Mouse (Mus musculus): ENCODE measurements at regions not wholly inside any gene's neighbourhood (a gene's known extent, or its start where the extent isn't known, plus 50 kb on each side); places are given as distances from the start of the nearest gene placed in this dataset.

DNA sequence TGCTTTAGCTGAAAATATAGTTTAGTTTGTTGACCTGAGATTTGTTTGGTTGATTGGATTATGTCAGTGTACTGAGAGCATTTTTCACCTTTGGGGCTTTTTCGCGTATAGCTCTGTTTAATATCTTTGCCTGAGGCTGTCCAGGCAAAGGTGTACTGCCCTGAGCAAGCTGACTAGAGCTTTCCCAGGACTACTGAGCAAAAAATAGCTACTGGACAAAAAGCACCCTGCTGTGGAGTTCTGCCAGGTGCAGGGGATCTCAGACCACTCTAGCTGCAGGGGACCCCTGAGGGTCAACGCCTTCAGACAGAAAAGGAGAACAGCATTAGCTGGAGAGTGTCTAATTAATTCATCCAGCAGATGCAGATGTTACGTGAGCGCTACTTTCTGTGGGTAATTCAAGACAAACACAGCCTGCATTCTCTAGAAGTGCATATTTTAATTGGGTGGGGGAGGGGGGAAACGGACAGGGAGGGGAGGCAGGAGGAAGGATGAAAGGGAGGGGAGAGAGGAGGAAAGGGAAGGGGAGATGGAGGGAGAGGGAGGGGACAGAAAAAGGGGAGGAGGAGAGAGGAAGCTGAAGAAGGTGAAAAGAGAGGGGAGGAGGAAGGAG lies 61.7 kb downstream of the Thnsl1 start:
- no peak for DNase-seq (ENCODE audit: low spot score in 2 of 2)

DNA sequence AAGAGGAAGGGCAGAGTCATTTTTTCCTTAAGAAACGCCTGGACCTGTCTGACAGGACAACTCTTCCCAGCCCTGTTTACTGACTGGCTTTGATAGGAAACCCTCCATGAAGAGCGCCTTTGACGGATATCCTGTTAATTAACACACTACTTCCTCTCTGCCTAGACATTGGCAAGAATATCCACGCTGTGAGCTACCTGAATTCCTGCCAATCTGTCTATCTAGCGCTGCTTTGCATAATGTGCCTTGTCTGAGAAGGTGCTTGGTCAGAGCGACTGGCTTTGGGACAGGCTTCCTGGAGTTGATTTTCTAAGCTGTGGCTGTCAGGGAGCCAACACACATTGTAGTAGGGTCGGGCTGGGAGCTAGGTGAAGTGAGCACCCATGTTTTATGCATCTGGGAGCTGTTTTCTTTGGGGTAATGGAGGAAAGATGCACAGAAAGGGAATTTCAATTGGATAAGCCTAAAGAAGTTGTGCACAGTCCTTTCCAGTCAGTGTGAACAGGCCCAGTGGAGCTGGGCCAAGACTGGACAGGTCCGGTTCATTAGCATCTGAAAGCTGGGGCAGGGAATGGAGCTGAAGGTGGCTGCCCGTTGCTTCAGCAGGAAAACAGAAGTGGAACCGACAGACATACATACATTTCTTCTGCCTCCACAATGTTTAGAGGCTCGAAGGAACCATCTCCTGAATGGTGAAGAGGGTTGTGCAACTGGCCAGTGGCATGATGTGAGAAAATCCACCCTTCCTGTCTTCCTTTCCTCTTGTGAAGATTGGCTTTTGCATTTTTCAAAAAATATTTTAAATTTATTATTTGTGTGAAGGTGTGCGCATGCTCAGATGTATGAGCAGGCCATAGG lies 64.7 kb downstream of the Thnsl1 start:
- DNase-seq (ENCODE audit: low spot score in 2 of 2): peak; percentile 68 to 78

DNA sequence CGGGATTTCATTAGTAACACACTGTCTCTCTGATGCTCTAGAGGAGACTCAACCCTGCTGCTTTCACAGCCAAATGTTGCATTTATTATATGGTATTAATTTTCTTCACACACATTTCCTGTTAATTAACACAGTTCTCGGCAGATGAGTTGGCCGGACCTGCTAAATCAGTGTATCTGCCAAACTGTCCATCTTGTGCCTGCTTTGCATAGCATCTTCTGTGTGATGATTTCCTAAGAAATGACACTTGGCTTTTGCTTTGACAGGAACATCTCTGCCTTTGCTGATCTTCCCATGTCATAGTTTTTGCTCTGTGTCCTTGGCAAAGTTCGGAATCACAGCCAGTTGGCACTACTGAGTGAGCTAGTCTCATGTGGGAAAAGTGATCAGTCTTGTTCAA lies 67.9 kb downstream of the Thnsl1 start:
- no peak for DNase-seq (ENCODE audit: low spot score in 2 of 2)

DNA sequence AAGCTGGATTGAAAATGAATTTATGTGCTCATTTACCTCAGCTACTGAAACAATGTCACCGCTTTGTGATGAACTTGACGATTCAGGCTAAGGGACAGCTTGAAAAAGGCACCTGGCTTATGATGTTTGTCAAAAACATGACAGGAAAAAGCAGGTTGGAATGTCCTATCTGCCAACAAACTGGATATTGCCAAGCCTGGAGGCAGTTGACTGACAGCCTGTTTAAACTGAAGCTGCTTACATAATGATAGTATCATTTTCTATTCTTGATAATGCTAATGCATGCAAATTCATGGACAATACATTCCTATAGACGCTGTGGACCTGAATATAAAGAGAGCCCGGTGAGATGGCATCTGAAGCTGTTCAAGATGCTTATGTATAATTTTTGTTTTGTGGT lies 69.8 kb downstream of the Thnsl1 start:
- no peak for DNase-seq (ENCODE audit: low spot score in 2 of 2)

DNA sequence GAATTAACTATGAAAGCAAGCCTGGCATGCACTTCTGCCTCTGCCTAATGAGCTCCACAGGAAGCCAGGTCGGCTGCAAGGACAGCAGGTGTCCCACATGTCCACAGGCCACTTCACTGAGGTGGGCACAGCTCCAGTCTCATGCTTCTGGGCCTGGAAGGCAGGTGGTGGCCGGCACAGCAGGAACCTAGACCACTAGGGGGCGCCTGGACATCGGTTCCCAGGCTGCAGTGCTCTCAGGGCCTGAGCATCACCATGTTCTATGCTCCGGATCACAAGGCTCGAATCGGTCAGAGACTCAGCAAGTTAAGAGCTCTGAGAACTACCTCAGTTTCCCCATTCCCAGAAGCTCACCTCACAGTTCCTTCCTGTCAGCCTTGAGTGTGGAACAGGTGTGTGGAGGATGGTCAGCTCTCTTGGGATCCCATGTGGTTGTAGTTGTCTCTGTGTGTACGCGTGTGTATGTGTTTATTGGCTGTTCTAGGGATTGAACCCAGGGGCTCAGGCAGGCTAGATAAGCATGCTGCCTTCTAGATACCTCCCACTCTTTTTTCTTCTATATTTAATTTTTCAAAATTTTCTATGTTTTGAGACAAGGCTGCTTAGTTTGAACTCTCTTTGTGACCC lies 75.4 kb downstream of the Thnsl1 start:
- DNase-seq (ENCODE audit: low spot score in 2 of 2): peak; percentile 86 to 88

DNA sequence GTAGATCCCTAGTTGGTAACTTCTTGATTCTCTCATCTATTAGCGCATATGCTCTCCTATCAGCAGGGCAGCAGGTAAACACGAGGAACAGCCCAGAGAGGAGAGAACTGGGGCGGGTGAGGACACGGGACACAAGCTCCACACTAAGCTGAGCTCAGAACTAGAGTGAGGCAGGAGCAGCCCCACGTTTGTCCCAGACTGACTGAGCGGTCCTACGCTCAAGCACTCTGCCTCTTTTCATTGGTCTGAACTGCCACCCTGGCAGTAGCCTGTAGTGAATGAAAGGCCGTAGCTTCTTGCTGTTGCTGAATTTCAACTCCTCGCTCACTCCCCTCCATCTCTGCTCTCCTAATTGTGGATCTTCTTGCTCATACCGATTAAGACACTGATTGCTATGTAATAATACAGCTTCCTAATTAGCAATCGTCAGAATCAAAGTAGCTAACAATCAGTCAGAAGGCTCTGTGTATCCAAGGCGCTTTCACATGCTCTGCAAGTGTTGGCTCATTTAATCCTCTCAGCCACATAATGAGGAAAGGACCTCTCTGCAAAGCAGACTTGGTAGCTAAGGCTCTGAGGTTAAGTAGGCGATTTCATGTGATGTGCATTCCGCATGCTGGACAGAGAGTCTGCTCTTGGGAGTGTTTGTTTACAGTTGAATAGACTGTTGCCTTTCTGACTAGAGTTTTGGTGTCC lies 77.1 kb downstream of the Thnsl1 start:
- no peak for DNase-seq (ENCODE audit: low spot score in 2 of 2)

DNA sequence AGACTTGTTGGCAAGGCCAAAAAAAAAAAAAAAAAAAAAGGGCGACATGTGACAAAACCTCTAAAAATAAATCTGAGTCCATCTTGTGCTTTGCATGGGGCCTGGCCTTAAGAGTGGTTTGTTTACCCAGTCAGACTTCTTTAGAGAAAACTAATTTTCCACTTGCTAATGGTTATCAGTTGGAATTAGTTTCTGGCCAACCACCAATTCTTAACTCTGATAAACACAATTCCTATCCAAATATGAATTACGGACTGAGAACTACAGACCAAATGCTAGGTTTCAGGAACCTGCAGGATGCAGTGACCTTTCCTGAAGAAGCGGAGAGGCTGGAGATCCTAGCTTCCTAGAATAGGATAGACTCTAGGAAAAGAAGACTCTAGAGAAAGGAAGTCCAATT lies 79.4 kb downstream of the Thnsl1 start:
- DNase-seq (ENCODE audit: low spot score in 2 of 2): no peak

DNA sequence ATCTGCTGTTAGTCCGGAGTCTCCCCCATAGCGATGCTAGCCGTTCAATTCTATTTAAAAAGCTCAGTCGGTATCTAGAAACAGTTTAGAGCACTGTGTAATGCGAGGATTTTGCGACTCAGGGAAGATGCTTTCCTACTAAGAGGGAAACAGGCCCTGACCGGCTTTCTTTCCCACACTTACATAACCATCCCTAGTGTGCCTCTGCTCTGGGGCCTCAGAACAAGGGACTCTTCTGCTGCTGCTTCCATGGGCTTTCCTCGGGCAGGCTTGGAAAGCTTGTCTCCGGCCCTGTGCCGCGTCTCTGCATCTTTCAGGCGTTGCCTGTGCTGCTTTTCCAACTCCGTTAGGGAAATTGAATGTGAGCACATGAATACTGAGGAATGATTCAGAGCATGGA lies 79.6 kb upstream of the Gpr158 start:
- peak in 1 of 2 experiments; percentile 42 for DNase-seq (ENCODE audit: low spot score in 2 of 2)

DNA sequence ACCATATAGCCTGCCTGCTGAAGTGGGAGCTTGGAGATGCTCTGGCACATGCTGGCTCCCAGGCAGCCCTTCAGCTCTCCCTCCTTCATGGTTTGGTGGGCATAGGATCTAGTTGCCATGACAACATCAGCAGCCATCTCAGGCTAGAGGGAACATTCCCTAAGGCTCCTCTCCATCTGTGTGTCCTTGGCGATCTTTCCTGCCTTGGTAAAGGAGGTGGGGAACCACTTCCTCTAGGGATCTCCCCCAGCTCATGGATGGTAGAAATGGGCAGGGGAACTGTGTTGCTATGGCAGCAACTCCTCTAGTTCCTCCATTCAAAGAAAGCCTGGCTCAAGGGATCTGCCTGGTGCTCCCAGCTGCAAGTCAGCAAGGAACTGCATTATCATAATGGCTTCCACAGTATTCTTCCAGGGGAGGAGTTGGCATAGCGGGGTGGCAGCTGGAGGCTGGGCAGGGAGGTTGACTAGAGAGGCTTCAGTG lies 74.6 kb upstream of the Gpr158 start:
- DNase-seq (ENCODE audit: low spot score in 2 of 2): peak; percentile 59 to 73

DNA sequence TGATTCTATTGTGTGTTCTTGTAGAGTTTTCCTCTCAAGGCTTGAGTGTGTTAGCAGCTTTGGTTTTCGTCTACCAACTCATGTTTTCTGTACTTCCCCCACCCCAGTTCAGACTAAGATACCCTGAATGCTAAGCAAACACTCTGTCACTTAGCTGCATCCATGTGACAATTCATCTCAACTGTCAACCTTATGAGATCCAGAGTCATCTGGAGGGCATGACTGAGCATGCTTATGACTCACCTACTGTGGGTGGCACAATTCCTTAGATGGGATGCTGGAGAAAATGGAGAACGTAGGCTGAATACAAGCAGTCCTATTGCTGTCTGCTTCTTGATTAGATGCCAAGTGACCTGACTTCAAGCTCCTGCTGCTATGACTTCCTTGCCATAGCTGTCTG lies 73.3 kb upstream of the Gpr158 start:
- no peak for DNase-seq (ENCODE audit: low spot score in 2 of 2)

DNA sequence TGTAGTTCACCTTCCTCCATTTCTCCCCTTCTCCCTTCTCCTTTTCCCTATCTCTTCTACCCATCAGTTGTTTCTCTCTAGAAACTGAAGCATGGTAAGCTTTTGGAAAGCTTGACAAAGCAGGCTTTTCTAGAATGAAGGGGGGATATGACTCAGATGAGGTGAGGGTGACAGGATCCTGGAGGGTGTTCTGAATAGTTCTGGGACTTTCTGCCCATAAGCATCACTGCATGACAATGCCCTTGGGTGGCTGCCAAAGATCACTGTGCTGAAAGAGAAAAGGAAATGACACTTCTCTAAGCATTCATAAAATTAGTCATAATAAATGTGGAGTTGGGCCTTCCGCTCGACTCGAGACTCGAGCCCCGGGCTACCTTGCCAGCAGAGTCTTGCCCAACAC lies 67.7 kb upstream of the Gpr158 start:
- no peak for DNase-seq (ENCODE audit: low spot score in 2 of 2)
